Mouse (Mus musculus): ENCODE results near the gene Tlcd1. TPM values are rescaled to one million over a fixed set of nuclear protein-coding genes. Genes with fewer than 3 reads are reported as not detected.

Gene Tlcd1
- polyA plus RNA-seq, 1 experiment = 17.4 TPM

- Histone ChIP-seq H3K4me3 (no peak overlapping the region), H3ac (ENCODE audit: control insufficient read depth, insufficient read length) (no peak overlapping the region), H3K36me3 (ENCODE audit: control insufficient read depth, insufficient read depth) (peaks cover 57% of the 10 kb centered on the region), H3K79me2 (ENCODE audit: control insufficient read depth, insufficient read depth) (no peaks in the 10 kb centered on the region), H3K27me3 (ENCODE audit: control insufficient read depth, insufficient read depth, insufficient read length) (no peaks in the 10 kb centered on the region), H3K4me2 (ENCODE audit: low read depth) (no peak overlapping the region)
- TF ChIP-seq REST (IDR thresholded peaks at IDR 0.05; ENCODE audit: insufficient read depth, insufficient read length) (no peak), MYOG (IDR thresholded peaks at IDR 0.05; ENCODE audit: control insufficient read depth in 1 of 3, insufficient read depth in 1 of 3, insufficient read length in 2 of 3, low read depth in 2 of 3) (no peak), TCF3 (IDR thresholded peaks at IDR 0.05; ENCODE audit: insufficient read length, low read depth) (no peak), USF1 (IDR thresholded peaks at IDR 0.05; ENCODE audit: low read depth) (no peak), MYOD1 (IDR thresholded peaks at IDR 0.05; ENCODE audit: control insufficient read depth in 1 of 3, insufficient read length in 2 of 3, low read depth in 2 of 3) (no peak), POLR2A (IDR thresholded peaks at IDR 0.05; ENCODE audit: insufficient read length, low read depth) (no peak), CEBPB (IDR thresholded peaks at IDR 0.05; ENCODE audit: insufficient read depth, poor library complexity, severe bottlenecking) (no peak), TCF12 (IDR thresholded peaks at IDR 0.05; ENCODE audit: insufficient read depth, poor library complexity, severe bottlenecking) (no peak), POLR2AphosphoS2 (IDR thresholded peaks at IDR 0.05; ENCODE audit: insufficient read length, low read depth) (no peak), E2F4 (IDR thresholded peaks at IDR 0.05; ENCODE audit: insufficient read depth) (no peak), MAX (IDR thresholded peaks at IDR 0.05; ENCODE audit: low read depth) (no peak), SRF (IDR thresholded peaks at IDR 0.05; ENCODE audit: control insufficient read depth, insufficient read length, low read depth) (no peak)
Measured at GRCm38 (mm10) chr11:78209886-78210285, 33.4 kb downstream of the Tlcd1 start.

DNA sequence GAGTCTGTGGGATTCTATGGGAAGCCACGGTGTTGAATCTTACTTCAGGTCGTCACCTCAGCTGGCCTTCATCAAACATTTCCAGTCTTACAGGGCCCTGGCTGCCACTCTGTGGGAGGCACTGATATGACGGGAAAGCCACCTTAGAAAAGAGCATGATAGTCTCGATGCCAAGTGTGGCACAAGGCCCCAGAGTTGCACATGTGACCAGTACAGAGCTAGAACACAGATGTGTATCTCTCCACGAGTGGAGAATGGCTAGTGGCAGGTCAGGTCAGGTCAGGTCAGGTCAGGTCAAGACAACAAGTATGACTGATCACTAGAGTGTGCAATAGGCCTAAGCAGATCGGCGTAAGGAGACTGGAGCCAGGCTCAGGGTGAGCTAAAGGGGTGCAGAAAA lies 34.1 kb downstream of the Tlcd1 start:
- H3K4me2 ChIP-seq (ENCODE audit: low read depth) = no peak overlapping the region
- TF ChIP-seq SRF (IDR thresholded peaks at IDR 0.05; ENCODE audit: control insufficient read depth, insufficient read length, low read depth) (no peak), E2F4 (IDR thresholded peaks at IDR 0.05; ENCODE audit: insufficient read depth) (no peak), MAX (IDR thresholded peaks at IDR 0.05; ENCODE audit: low read depth) (no peak), POLR2A (IDR thresholded peaks at IDR 0.05; ENCODE audit: insufficient read length, low read depth) (no peak), MYOD1 (IDR thresholded peaks at IDR 0.05; ENCODE audit: control insufficient read depth in 1 of 3, insufficient read length in 2 of 3, low read depth in 2 of 3) (no peak), REST (IDR thresholded peaks at IDR 0.05; ENCODE audit: insufficient read depth, insufficient read length) (no peak), TCF12 (IDR thresholded peaks at IDR 0.05; ENCODE audit: insufficient read depth, poor library complexity, severe bottlenecking) (no peak), MYOG (IDR thresholded peaks at IDR 0.05; ENCODE audit: control insufficient read depth in 1 of 3, insufficient read depth in 1 of 3, insufficient read length in 2 of 3, low read depth in 2 of 3) (no peak), USF1 (IDR thresholded peaks at IDR 0.05; ENCODE audit: low read depth) (no peak)
- H3ac ChIP-seq (ENCODE audit: control insufficient read depth, insufficient read length) = no peak overlapping the region
- no peaks in the 10 kb centered on the region for H3K79me2 ChIP-seq (ENCODE audit: control insufficient read depth, insufficient read depth)
- no peak overlapping the region for H3K4me3 ChIP-seq
- peaks cover 58% of the 10 kb centered on the region for H3K36me3 ChIP-seq (ENCODE audit: control insufficient read depth, insufficient read depth)
- H3K27me3 ChIP-seq (ENCODE audit: control insufficient read depth, insufficient read depth, insufficient read length) = no peaks in the 10 kb centered on the region

GRCm38 (mm10) chr11:78211513-78211912 lies 35.0 kb downstream of the Tlcd1 start:
- Histone ChIP-seq H3ac (ENCODE audit: control insufficient read depth, insufficient read length) (no peak overlapping the region), H3K4me2 (ENCODE audit: low read depth) (no peak overlapping the region), H3K27me3 (ENCODE audit: control insufficient read depth, insufficient read depth, insufficient read length) (no peaks in the 10 kb centered on the region), H3K36me3 (ENCODE audit: control insufficient read depth, insufficient read depth) (peaks cover 65% of the 10 kb centered on the region), H3K79me2 (ENCODE audit: control insufficient read depth, insufficient read depth) (no peaks in the 10 kb centered on the region), H3K4me3 (no peak overlapping the region)
- TF ChIP-seq CEBPB (IDR thresholded peaks at IDR 0.05; ENCODE audit: insufficient read depth, poor library complexity, severe bottlenecking) = no peak
- no peak for TF ChIP-seq TCF12 (IDR thresholded peaks at IDR 0.05; ENCODE audit: insufficient read depth, poor library complexity, severe bottlenecking)
- no peak for TF ChIP-seq TCF3 (IDR thresholded peaks at IDR 0.05; ENCODE audit: insufficient read length, low read depth)
- TF ChIP-seq MYOG (IDR thresholded peaks at IDR 0.05; ENCODE audit: control insufficient read depth in 1 of 3, insufficient read depth in 1 of 3, insufficient read length in 2 of 3, low read depth in 2 of 3) = no peak
- TF ChIP-seq POLR2AphosphoS2 (IDR thresholded peaks at IDR 0.05; ENCODE audit: insufficient read length, low read depth) = no peak
- TF ChIP-seq SRF (IDR thresholded peaks at IDR 0.05; ENCODE audit: control insufficient read depth, insufficient read length, low read depth) = no peak
- TF ChIP-seq E2F4 (IDR thresholded peaks at IDR 0.05; ENCODE audit: insufficient read depth) = no peak
- TF ChIP-seq MAX (IDR thresholded peaks at IDR 0.05; ENCODE audit: low read depth) = no peak
- no peak for TF ChIP-seq MYOD1 (IDR thresholded peaks at IDR 0.05; ENCODE audit: control insufficient read depth in 1 of 3, insufficient read length in 2 of 3, low read depth in 2 of 3)
- no peak for TF ChIP-seq POLR2A (IDR thresholded peaks at IDR 0.05; ENCODE audit: insufficient read length, low read depth)
- no peak for TF ChIP-seq USF1 (IDR thresholded peaks at IDR 0.05; ENCODE audit: low read depth)

GRCm38 (mm10) chr11:78213086-78213817 lies 36.7 kb downstream of the Tlcd1 start:
- H3K4me2 ChIP-seq (ENCODE audit: low read depth) = no peak overlapping the region
- no peak overlapping the region for H3ac ChIP-seq (ENCODE audit: control insufficient read depth, insufficient read length)
- H3K27me3 ChIP-seq (ENCODE audit: control insufficient read depth, insufficient read depth, insufficient read length) = no peaks in the 10 kb centered on the region
- H3K36me3 ChIP-seq (ENCODE audit: control insufficient read depth, insufficient read depth) = peaks cover 82% of the 10 kb centered on the region
- H3K4me3 ChIP-seq = no peak overlapping the region
- no peak for TF ChIP-seq USF1 (IDR thresholded peaks at IDR 0.05; ENCODE audit: low read depth)
- TF ChIP-seq SRF (IDR thresholded peaks at IDR 0.05; ENCODE audit: control insufficient read depth, insufficient read length, low read depth) = no peak
- no peak for TF ChIP-seq MAX (IDR thresholded peaks at IDR 0.05; ENCODE audit: low read depth)
- TF ChIP-seq POLR2A (IDR thresholded peaks at IDR 0.05; ENCODE audit: insufficient read length, low read depth) = no peak
- TF ChIP-seq CEBPB (IDR thresholded peaks at IDR 0.05; ENCODE audit: insufficient read depth, poor library complexity, severe bottlenecking) = no peak
- H3K79me2 ChIP-seq (ENCODE audit: control insufficient read depth, insufficient read depth) = no peaks in the 10 kb centered on the region
